Mouse (Mus musculus): ENCODE measurements around the gene Arhgef3. TPM values are rescaled to one million over a fixed set of nuclear protein-coding genes. Genes with fewer than 3 reads are reported as not detected.

The Arhgef3 gene
- total RNA-seq, 1 experiment: 7.6 TPM

- peaks cover 14% of the 10 kb centered on the region for H3K36me3 ChIP-seq (ENCODE audit: control insufficient read depth, insufficient read depth, low read length, poor library complexity, severe bottlenecking)
- no peaks in the 10 kb centered on the region for H3K9me3 ChIP-seq (ENCODE audit: control insufficient read depth, insufficient read depth, low read depth, low read length)
- in situ Hi-C loops (cut with MboI; ENCODE audit: low sequenced_read_pairs in 2 of 2, unreplicated experiment in 2 of 2): loop anchor here in 1 of 2 experiments (10.0 kb wide), 1 partner anchor 218 kb away; no protein-coding TSS in a partner anchor
- DNase-seq (ENCODE audit: low read depth, low spot score): no peak
- H3K27ac ChIP-seq (ENCODE audit: insufficient read depth, low read depth, low read length, poor library complexity, severe bottlenecking): no peak overlapping the region
- no peak for TF ChIP-seq ZNF384 (IDR thresholded peaks at IDR 0.05; ENCODE audit: low read depth, low read length)
- TF ChIP-seq HCFC1 (IDR thresholded peaks at IDR 0.05; ENCODE audit: borderline replicate concordance, insufficient read depth, low read length): no peak
- TF ChIP-seq MAFK (IDR thresholded peaks at IDR 0.05; ENCODE audit: insufficient read depth, low read depth, low read length): no peak
- TF ChIP-seq CHD2 (IDR thresholded peaks at IDR 0.05; ENCODE audit: low read depth, low read length): no peak
- TF ChIP-seq ZC3H11A (IDR thresholded peaks at IDR 0.05; ENCODE audit: borderline replicate concordance, low read depth, low read length): no peak
- H3K9ac ChIP-seq (ENCODE audit: insufficient read depth, low read depth, low read length, poor library complexity, severe bottlenecking): no peak overlapping the region
- H3K4me3 ChIP-seq (ENCODE audit: insufficient read depth in 1 of 2, low read depth in 1 of 2, low read length in 2 of 2, poor library complexity in 1 of 2, severe bottlenecking in 1 of 2): no peak overlapping the region
- 0 out of 4 replicates have a peak, but pooled peaks cover 0 to 2% of the 10 kb centered on the region in 2 experiments for H3K4me1 ChIP-seq (ENCODE audit: control insufficient read depth in 2 of 2, insufficient read depth in 2 of 2, low read length in 2 of 2, poor library complexity in 1 of 2)
These were observed 287.9 kb downstream of the Arhgef3 start for GRCm38 (mm10) chr14:27402332-27403250.

GRCm38 (mm10) chr14:27405452-27405851 lies 290.8 kb downstream of the Arhgef3 start:
- no peak overlapping the region for H3K4me3 ChIP-seq (ENCODE audit: insufficient read depth in 1 of 2, low read depth in 1 of 2, low read length in 2 of 2, poor library complexity in 1 of 2, severe bottlenecking in 1 of 2)
- H3K36me3 ChIP-seq (ENCODE audit: control insufficient read depth, insufficient read depth, low read length, poor library complexity, severe bottlenecking): peaks cover 11% of the 10 kb centered on the region
- DNase-seq (ENCODE audit: low read depth, low spot score): no peak
- in situ Hi-C loops (cut with MboI; ENCODE audit: low sequenced_read_pairs in 2 of 2, unreplicated experiment in 2 of 2): loop anchor here (5.0 to 10.0 kb wide), 2 partner anchors 218 to 221 kb away; no protein-coding TSS in a partner anchor
- H3K4me1 ChIP-seq (ENCODE audit: control insufficient read depth in 2 of 2, insufficient read depth in 2 of 2, low read length in 2 of 2, poor library complexity in 1 of 2): no peaks in the 10 kb centered on the region
- no peaks in the 10 kb centered on the region for H3K9me3 ChIP-seq (ENCODE audit: control insufficient read depth, insufficient read depth, low read depth, low read length)
- TF ChIP-seq MAFK (IDR thresholded peaks at IDR 0.05; ENCODE audit: insufficient read depth, low read depth, low read length) (no peak), ZNF384 (IDR thresholded peaks at IDR 0.05; ENCODE audit: low read depth, low read length) (no peak)
- H3K27ac ChIP-seq (ENCODE audit: insufficient read depth, low read depth, low read length, poor library complexity, severe bottlenecking): no peak overlapping the region
- no peak overlapping the region for H3K9ac ChIP-seq (ENCODE audit: insufficient read depth, low read depth, low read length, poor library complexity, severe bottlenecking)

- Histone ChIP-seq H3K4me1 (ENCODE audit: control insufficient read depth in 2 of 2, insufficient read depth in 2 of 2, low read length in 2 of 2, poor library complexity in 1 of 2) (no peaks in the 10 kb centered on the region), H3K4me3 (ENCODE audit: insufficient read depth in 1 of 2, low read depth in 1 of 2, low read length in 2 of 2, poor library complexity in 1 of 2, severe bottlenecking in 1 of 2) (no peak overlapping the region), H3K36me3 (ENCODE audit: control insufficient read depth, insufficient read depth, low read length, poor library complexity, severe bottlenecking) (peaks cover 10% of the 10 kb centered on the region), H3K27ac (ENCODE audit: insufficient read depth, low read depth, low read length, poor library complexity, severe bottlenecking) (no peak overlapping the region), H3K9me3 (ENCODE audit: control insufficient read depth, insufficient read depth, low read depth, low read length) (no peaks in the 10 kb centered on the region), H3K9ac (ENCODE audit: insufficient read depth, low read depth, low read length, poor library complexity, severe bottlenecking) (no peak overlapping the region)
- DNase-seq (ENCODE audit: low read depth, low spot score): no peak
- in situ Hi-C loops (cut with MboI; ENCODE audit: low sequenced_read_pairs in 2 of 2, unreplicated experiment in 2 of 2): loop anchor here (5.0 to 10.0 kb wide), 2 partner anchors 219 to 221 kb away; no protein-coding TSS in a partner anchor
- TF ChIP-seq CHD2 (IDR thresholded peaks at IDR 0.05; ENCODE audit: low read depth, low read length) (no peak), ZC3H11A (IDR thresholded peaks at IDR 0.05; ENCODE audit: borderline replicate concordance, low read depth, low read length) (no peak), ZNF384 (IDR thresholded peaks at IDR 0.05; ENCODE audit: low read depth, low read length) (no peak)
These were observed 291.2 kb downstream of the Arhgef3 start for GRCm38 (mm10) chr14:27405947-27406346.

- in situ Hi-C loops (cut with MboI; ENCODE audit: low sequenced_read_pairs in 2 of 2, unreplicated experiment in 2 of 2): loop anchor here (5.0 to 10.0 kb wide), 2 partner anchors 221 to 223 kb away; no protein-coding TSS in a partner anchor
- no peak for DNase-seq (ENCODE audit: low read depth, low spot score)
- H3K9me3 ChIP-seq (ENCODE audit: control insufficient read depth, insufficient read depth, low read depth, low read length): no peaks in the 10 kb centered on the region
- H3K4me3 ChIP-seq (ENCODE audit: insufficient read depth in 1 of 2, low read depth in 1 of 2, low read length in 2 of 2, poor library complexity in 1 of 2, severe bottlenecking in 1 of 2): no peak overlapping the region
- no peaks in the 10 kb centered on the region; the same call in 1 of the 2 replicates for H3K36me3 ChIP-seq (ENCODE audit: control insufficient read depth, insufficient read depth, low read length, poor library complexity, severe bottlenecking)
- H3K9ac ChIP-seq (ENCODE audit: insufficient read depth, low read depth, low read length, poor library complexity, severe bottlenecking): no peak overlapping the region
- H3K27ac ChIP-seq (ENCODE audit: insufficient read depth, low read depth, low read length, poor library complexity, severe bottlenecking): no peak overlapping the region
- TF ChIP-seq ZC3H11A (IDR thresholded peaks at IDR 0.05; ENCODE audit: borderline replicate concordance, low read depth, low read length) (no peak), HCFC1 (IDR thresholded peaks at IDR 0.05; ENCODE audit: borderline replicate concordance, insufficient read depth, low read length) (no peak)
- no peaks in the 10 kb centered on the region for H3K4me1 ChIP-seq (ENCODE audit: control insufficient read depth in 2 of 2, insufficient read depth in 2 of 2, low read length in 2 of 2, poor library complexity in 1 of 2)
These were observed 293.5 kb downstream of the Arhgef3 start for GRCm38 (mm10) chr14:27408240-27408639.

All from ES-E14 (cell line).